Mouse (Mus musculus): ENCODE data around the gene Golga5.

DNA sequence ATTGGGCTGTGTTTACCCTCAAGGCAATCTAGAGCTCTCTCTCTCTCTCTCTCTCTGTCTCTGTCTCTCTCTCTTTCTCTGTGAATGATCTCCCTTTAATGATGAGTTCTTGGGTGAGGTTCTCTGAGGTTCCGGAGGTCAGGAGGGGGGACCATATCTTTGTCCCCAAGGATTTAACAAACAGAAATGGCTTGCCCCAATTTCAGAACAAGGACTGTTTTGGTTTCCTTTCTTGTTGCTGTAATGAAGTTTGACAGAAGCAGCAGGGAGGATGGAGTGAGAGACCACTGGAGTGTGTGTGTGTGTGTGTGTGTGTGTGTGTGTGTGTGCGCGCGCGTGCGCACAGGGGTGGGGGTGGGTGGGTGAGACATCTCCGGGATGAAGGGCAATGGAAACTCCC lies 72.2 kb downstream of the Golga5 start:
- TF ChIP-seq POLR2A (IDR thresholded peaks at IDR 0.05; ENCODE audit: borderline replicate concordance, control insufficient read depth, low read depth, low read length): no peak
- TF ChIP-seq CTCF (IDR thresholded peaks at IDR 0.05; ENCODE audit: control insufficient read depth, insufficient read depth, low read length): no peak
